Mouse (Mus musculus) liver, embryonic 11.5 days (tissue): ENCODE data around the gene BC004004. TPM values are rescaled to one million over a fixed set of nuclear protein-coding genes. Genes with fewer than 3 reads are reported as not detected.
A peak's percentile ranks its signal among the peaks of the same experiment; 100 is the strongest.

ENCODE experiments used
- ATAC-seq: fragments of 200-750 bp; cut with Nextera tagmentation; replicated peaks from 2 replicates; pipeline ENCODE4 v1.8.0; 2017; ENCODE audit warnings: moderate number of reproducible peaks, mild to moderate bottlenecking, moderate TSS enrichment, moderate library complexity; ENCODE audit not compliant: low FRiP score
- DNase-seq: peaks from one replicate; pipeline ENCODE4 v3.0.0-alpha.2; 2017; ENCODE audit warnings: low spot score
- H3K27ac ChIP-seq: fragments of 300-500 bp; sonication (generic); 2 replicates; pipeline ENCODE4 v1.5.1; 2014; ENCODE audit warnings: mild to moderate bottlenecking, low read depth, low read length, control low read depth
- H3K27me3 ChIP-seq: fragments of 300-500 bp; sonication (generic); replicated peaks from 2 replicates; pipeline ENCODE4 v1.6.1; 2014; ENCODE audit warnings: low read length, mixed read lengths; ENCODE audit not compliant: control insufficient read depth, insufficient read depth
- H3K36me3 ChIP-seq: fragments of 300-500 bp; sonication (generic); 2 replicates; pipeline ENCODE4 v1.6.1; 2014; ENCODE audit warnings: mild to moderate bottlenecking, low read length, moderate library complexity, mixed read lengths; ENCODE audit not compliant: control insufficient read depth, insufficient read depth
- H3K4me1 ChIP-seq: fragments of 300-500 bp; sonication (generic); replicated peaks from 2 replicates; pipeline ENCODE4 v1.6.1; 2014; ENCODE audit warnings: low read length, mixed read lengths; ENCODE audit not compliant: control insufficient read depth, insufficient read depth
- H3K4me2 ChIP-seq: fragments of 300-500 bp; sonication (generic); 2 replicates; pipeline ENCODE4 v1.6.1; 2014; ENCODE audit warnings: mild to moderate bottlenecking, control low read depth, moderate library complexity
- H3K4me3 ChIP-seq: fragments of 300-500 bp; sonication (generic); 2 replicates; pipeline ENCODE4 v1.5.1; 2014; ENCODE audit warnings: low read depth, low read length, control low read depth
- H3K9ac ChIP-seq: fragments of 300-500 bp; sonication (generic); 2 replicates; pipeline ENCODE4 v1.6.1; 2014; ENCODE audit warnings: low read depth, low read length, control low read depth
- H3K9me3 ChIP-seq: fragments of 300-500 bp; sonication (generic); 2 replicates; pipeline ENCODE4 v1.6.1; 2016; ENCODE audit warnings: low read length, inconsistent platforms, mixed read lengths; ENCODE audit not compliant: control insufficient read depth
- WGBS: fragments of 180-500 bp; shearing (Covaris S2); extraction: QIAGEN DNeasy Blood & Tissue Kit; methylation state at CpG from one replicate; pipeline ENCODE4 v1.1.7; 2014; 5-methylcytosine and 5-hydroxymethylcytosine counted together
- polyA plus RNA-seq: library from polyadenylated mRNA; unstranded; fragments of >200 nt; fragmentation: Nextera tagmentation; extraction: Ambion mirVana; gene quantifications from 2 replicates; pipeline ENCODE4 v1.2.1, GENCODE M21; 2014

BC004004 gene
- polyA plus RNA-seq, 1 experiment from 2014 or later, result 70.9 TPM

GRCm38 (mm10) chr17:29326531-29327529 lies 58.2 kb downstream of the BC004004 start:
- H3K4me3 ChIP-seq, result peak overlapping the region; percentile 28; the same call in 1 of the 2 replicates
- H3K36me3 ChIP-seq, result no peaks in the 10 kb centered on the region; the same call in 1 of the 2 replicates
- H3K4me2 ChIP-seq, result peak overlapping the region; percentile 56
- WGBS, result 24% methylated on average over 52 of the region's 52 CpGs
- H3K9me3 ChIP-seq, result no peaks in the 10 kb centered on the region
- H3K27me3 ChIP-seq, result peaks cover 29% of the 10 kb centered on the region
- 0 out of 2 replicates have a peak overlapping the region, but pooled peaks have one; percentile 13 for H3K9ac ChIP-seq
- DNase-seq (no peak), ATAC-seq (no peak)
- H3K4me1 ChIP-seq, result peaks cover 17% of the 10 kb centered on the region
- no peak overlapping the region for H3K27ac ChIP-seq

GRCm38 (mm10) chr17:29327691-29328090 lies 59.1 kb downstream of the BC004004 start:
- 79% methylated on average over 9 of the region's 9 CpGs for WGBS
- Histone ChIP-seq H3K9me3 (no peaks in the 10 kb centered on the region), H3K9ac (no peak overlapping the region), H3K4me2 (no peak overlapping the region), H3K4me3 (no peak overlapping the region), H3K4me1 (peaks cover 15% of the 10 kb centered on the region), H3K36me3 (peaks cover 6% of the 10 kb centered on the region; the same call in 1 of the 2 replicates), H3K27ac (no peak overlapping the region), H3K27me3 (peaks cover 20% of the 10 kb centered on the region)
- no peak for ATAC-seq
- no peak for DNase-seq

- H3K9me3 ChIP-seq, result no peaks in the 10 kb centered on the region
- no peak overlapping the region for H3K4me2 ChIP-seq
- peaks cover 22% of the 10 kb centered on the region; the same call in 1 of the 2 replicates for H3K36me3 ChIP-seq
- ATAC-seq (no peak), DNase-seq (no peak)
- no peak overlapping the region for H3K9ac ChIP-seq
- WGBS, result 86% methylated on average over 3 of the region's 3 CpGs
- H3K27me3 ChIP-seq, result peaks cover 17% of the 10 kb centered on the region
- no peak overlapping the region for H3K4me3 ChIP-seq
- H3K4me1 ChIP-seq, result peaks cover 14% of the 10 kb centered on the region
- H3K27ac ChIP-seq, result no peak overlapping the region
Measured at GRCm38 (mm10) chr17:29330221-29330620, 61.6 kb downstream of the BC004004 start.

GRCm38 (mm10) chr17:29330671-29331410 lies 62.3 kb downstream of the BC004004 start:
- H3K9me3 ChIP-seq, result no peaks in the 10 kb centered on the region
- no peak for DNase-seq
- H3K27me3 ChIP-seq, result peaks cover 17% of the 10 kb centered on the region
- no peak overlapping the region for H3K4me3 ChIP-seq
- H3K36me3 ChIP-seq, result peaks cover 22% of the 10 kb centered on the region; the same call in 1 of the 2 replicates
- 29% methylated on average over 5 of the region's 5 CpGs for WGBS
- H3K27ac ChIP-seq, result no peak overlapping the region
- ATAC-seq, result no peak
- H3K9ac ChIP-seq, result no peak overlapping the region
- peaks cover 14% of the 10 kb centered on the region for H3K4me1 ChIP-seq
- H3K4me2 ChIP-seq, result no peak overlapping the region

- Histone ChIP-seq H3K4me2 (no peak overlapping the region), H3K36me3 (peaks cover 29% of the 10 kb centered on the region; the same call in 1 of the 2 replicates), H3K9me3 (no peaks in the 10 kb centered on the region), H3K27me3 (peaks cover 4% of the 10 kb centered on the region), H3K4me1 (0 out of 2 replicates have a peak, but pooled peaks cover 6% of the 10 kb centered on the region), H3K27ac (no peak overlapping the region), H3K9ac (no peak overlapping the region), H3K4me3 (no peak overlapping the region)
- no peak for DNase-seq
- WGBS, result 76% methylated on average over 4 of the region's 4 CpGs
- no peak for ATAC-seq
Measured at GRCm38 (mm10) chr17:29332186-29332685, 63.6 kb downstream of the BC004004 start.

- Histone ChIP-seq H3K4me3 (no peak overlapping the region), H3K27ac (no peak overlapping the region), H3K9ac (no peak overlapping the region), H3K4me2 (no peak overlapping the region), H3K9me3 (no peaks in the 10 kb centered on the region), H3K4me1 (peaks cover 11% of the 10 kb centered on the region), H3K27me3 (no peaks in the 10 kb centered on the region), H3K36me3 (peaks cover 49% of the 10 kb centered on the region; the same call in 1 of the 2 replicates)
- WGBS, result 92% methylated on average over 19 of the region's 19 CpGs
- DNase-seq (no peak), ATAC-seq (no peak)
Measured at GRCm38 (mm10) chr17:29336266-29336990, 67.8 kb downstream of the BC004004 start.

GRCm38 (mm10) chr17:29337979-29338823 lies 69.6 kb downstream of the BC004004 start:
- Histone ChIP-seq H3K36me3 (peaks cover 39% of the 10 kb centered on the region; the same call in 1 of the 2 replicates), H3K9me3 (no peaks in the 10 kb centered on the region), H3K4me3 (no peak overlapping the region), H3K9ac (no peak overlapping the region), H3K27ac (no peak overlapping the region), H3K27me3 (no peaks in the 10 kb centered on the region), H3K4me2 (no peak overlapping the region), H3K4me1 (peaks cover 23% of the 10 kb centered on the region)
- 94% methylated on average over 9 of the region's 9 CpGs for WGBS
- no peak for DNase-seq
- no peak for ATAC-seq
